In the genomic region with DNA sequence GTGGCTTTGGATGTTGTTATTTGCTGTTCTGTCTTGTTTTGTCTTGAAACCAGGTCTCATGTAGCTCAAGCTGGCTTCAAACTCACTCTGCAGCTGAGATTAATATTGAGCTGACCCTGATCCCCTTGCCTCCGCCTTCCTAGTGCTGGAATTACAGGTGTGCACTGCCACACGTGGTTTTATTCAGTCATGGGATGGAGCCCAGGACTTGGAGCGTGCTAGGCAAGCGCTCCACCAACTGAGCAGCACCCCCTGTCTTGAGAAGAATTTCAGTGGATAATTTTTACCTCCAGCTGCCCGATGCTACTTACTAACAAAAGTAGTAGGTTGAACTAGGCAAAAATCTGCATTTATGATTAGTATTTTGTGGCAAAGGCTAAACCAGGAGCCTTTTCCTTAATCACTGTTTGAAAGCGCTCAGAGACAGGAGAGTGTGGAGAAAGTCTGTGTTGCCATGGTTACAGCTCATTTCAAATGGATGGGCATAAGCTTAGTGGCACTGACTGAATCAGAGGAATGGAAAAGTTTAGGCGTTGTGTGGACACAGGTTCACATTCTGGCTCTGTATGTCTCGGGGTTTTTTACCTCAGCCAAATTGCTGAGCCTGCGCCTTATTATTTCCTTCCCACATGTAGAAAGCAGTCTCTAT, we compare ENCODE assay signal across 24 mouse cellular contexts. TPM values are rescaled to one million over a fixed set of nuclear protein-coding genes. Genes with fewer than 3 reads are reported as not detected.
DNase-seq lines count a peak whose midpoint lies in the region; ATAC-seq lines count a peak whose summit lies in the region.
"Had no signal": no experiment of that assay in that cellular context is flagged by ENCODE, and none has a peak within 500 bp of the region (broad histone marks: within the 10 kb centered on the region; RNA-seq: fewer than 3 reads in every experiment).

No protein-coding gene starts in this region.

- no peak overlapping the region for H3K4me2 ChIP-seq in hindbrain, embryonic 14.5 days (replicated peaks)
- H3K4me2 ChIP-seq: heart, embryonic 12.5 days; kidney, embryonic 15.5 days; neural tube, embryonic 12.5 days had no signal

- H3K27ac ChIP-seq in hindbrain, embryonic 14.5 days, result no peak overlapping the region
- no peak overlapping the region for H3K27ac ChIP-seq in hindbrain, embryonic 10.5 days
- H3K27ac ChIP-seq: kidney, embryonic 15.5 days; neural tube, embryonic 12.5 days; stomach, postnatal 0 days had no signal

- H3K27me3 ChIP-seq in hindbrain, embryonic 14.5 days (ENCODE audit: control insufficient read depth, insufficient read depth, low read length), result 0 out of 2 replicates have a peak, but pooled peaks cover 6% of the 10 kb centered on the region
- peaks cover 7% of the 10 kb centered on the region; the same call in 1 of the 2 replicates for H3K27me3 ChIP-seq in hindbrain, embryonic 10.5 days (ENCODE audit: insufficient read depth, poor library complexity, severe bottlenecking)
- H3K27me3 ChIP-seq: neural tube, embryonic 12.5 days had no signal

- 50% methylated on average over 9 of the region's 9 CpGs for WGBS in hindbrain, embryonic 14.5 days
- 59% methylated on average over 9 of the region's 9 CpGs for WGBS in hindbrain, embryonic 10.5 days

- ATAC-seq in hindbrain, embryonic 14.5 days (ENCODE audit: low FRiP score), result peak; percentile 51; the same call in 1 of the 2 replicates
- ATAC-seq: intestine, embryonic 16.5 days had no signal

- no peaks in the 10 kb centered on the region for H3K36me3 ChIP-seq in hindbrain, embryonic 14.5 days (replicated peaks; ENCODE audit: control insufficient read depth, insufficient read depth)
- no peaks in the 10 kb centered on the region for H3K36me3 ChIP-seq in hindbrain, embryonic 10.5 days
- H3K36me3 ChIP-seq: heart, embryonic 12.5 days; kidney, embryonic 15.5 days; neural tube, embryonic 12.5 days had no signal

- peak; percentile 60 for DNase-seq in hindbrain, embryonic 14.5 days (ENCODE audit: low spot score)
- no peak for DNase-seq in hindbrain, embryonic 10.5 days (ENCODE audit: low spot score)
- peak; percentile 52 for DNase-seq in right cerebral cortex, adult 18-20 months
- DNase-seq in right cerebral cortex, postnatal 4 days, result no peak
- DNase-seq in layer of hippocampus, adult 9-11 months, result peak; percentile 35
- no peak for DNase-seq in heart, adult 8-10 months (ENCODE audit: low spot score)
- DNase-seq in neural tube, embryonic 10.5 days (ENCODE audit: extremely low spot score, low spot score), result no peak
- DNase-seq: adrenal gland, postnatal 36 days; cerebellum, postnatal 14 days; embryo, embryonic 11 days; lung, adult 2 months; lung, postnatal 36 days; right cerebral cortex, postnatal 14 days; thymus, postnatal 25 days had no signal

- H3K9ac ChIP-seq in hindbrain, embryonic 14.5 days, result no peak overlapping the region
- H3K9ac ChIP-seq: heart, embryonic 12.5 days; kidney, embryonic 15.5 days; neural tube, embryonic 12.5 days had no signal

- H3K4me3 ChIP-seq in hindbrain, embryonic 14.5 days (replicated peaks; ENCODE audit: low read length), result no peak overlapping the region
- H3K4me3 ChIP-seq in hindbrain, embryonic 10.5 days, result no peak overlapping the region
- H3K4me3 ChIP-seq: heart, embryonic 12.5 days; kidney, embryonic 15.5 days; neural tube, embryonic 12.5 days had no signal

- H3K9me3 ChIP-seq in hindbrain, embryonic 14.5 days (ENCODE audit: control insufficient read depth, low read length), result no peaks in the 10 kb centered on the region
- H3K9me3 ChIP-seq in hindbrain, embryonic 10.5 days, result no peaks in the 10 kb centered on the region
- H3K9me3 ChIP-seq: heart, embryonic 12.5 days; kidney, embryonic 15.5 days; neural tube, embryonic 12.5 days had no signal

- H3K4me1 ChIP-seq in hindbrain, embryonic 14.5 days (replicated peaks; ENCODE audit: control insufficient read depth, insufficient read depth, low read length), result 0 out of 2 replicates have a peak, but pooled peaks cover 3% of the 10 kb centered on the region
- H3K4me1 ChIP-seq in hindbrain, embryonic 10.5 days (replicated peaks), result no peaks in the 10 kb centered on the region; the same call in 1 of the 2 replicates
- H3K4me1 ChIP-seq: heart, embryonic 12.5 days; kidney, embryonic 15.5 days; neural tube, embryonic 12.5 days had no signal

RNA-seq across cellular contexts. Expression of a gene that starts 24.2 kb away (rescaled TPM):
- not detected in 2 replicates for polyA plus RNA-seq in hindbrain, embryonic 14.5 days (2014; fragmentation: Nextera tagmentation; extraction: Ambion mirVana)
- 0.25 TPM in 1 of 2 replicates, not detected in the other for polyA plus RNA-seq in hindbrain, embryonic 10.5 days (2016; fragmentation: Nextera tagmentation; extraction: Ambion mirVana)
- not detected for total RNA-seq in heart, adult 8-10 months (2022)
- total RNA-seq: adrenal gland, postnatal 36 days; ES-E14; heart, postnatal 25 days; liver, adult 2 months had no signal
- polyA plus RNA-seq: gonadal fat pad, adult 2 months; heart, embryonic 12.5 days; intestine, embryonic 16.5 days; kidney, embryonic 15.5 days; large intestine, adult 2 months; liver, adult 2 months; lung, adult 2 months; neural tube, embryonic 12.5 days; stomach, postnatal 0 days had no signal

Comparison
In these comparisons a context has a peak if more than half of its experiments do, and no peak if none do; other contexts are left out.
1. DNase-seq: peak in hindbrain, embryonic 14.5 days (single experiment), right cerebral cortex, adult 18-20 months (single experiment) and layer of hippocampus, adult 9-11 months (single experiment); none in hindbrain, embryonic 10.5 days (single experiment), right cerebral cortex, postnatal 4 days (single experiment), heart, adult 8-10 months (single experiment) and neural tube, embryonic 10.5 days (single experiment).